Mouse (Mus musculus) adrenal gland, adult 8-10 months (tissue): ENCODE data around the gene Hsd17b2. TPM values are rescaled to one million over a fixed set of nuclear protein-coding genes. Genes with fewer than 3 reads are reported as not detected.
A peak's percentile ranks its signal among the peaks of the same experiment; 100 is the strongest.

Source experiments
- DNase-seq: peaks from one replicate; pipeline ENCODE4 v3.0.0; 2022
- total RNA-seq, 4 experiments: library from RNA; stranded (reverse); gene quantifications; 2 replicates each; pipeline ENCODE4 v1.2.4; 2022

Gene Hsd17b2
- total RNA-seq: not detected

DNA sequence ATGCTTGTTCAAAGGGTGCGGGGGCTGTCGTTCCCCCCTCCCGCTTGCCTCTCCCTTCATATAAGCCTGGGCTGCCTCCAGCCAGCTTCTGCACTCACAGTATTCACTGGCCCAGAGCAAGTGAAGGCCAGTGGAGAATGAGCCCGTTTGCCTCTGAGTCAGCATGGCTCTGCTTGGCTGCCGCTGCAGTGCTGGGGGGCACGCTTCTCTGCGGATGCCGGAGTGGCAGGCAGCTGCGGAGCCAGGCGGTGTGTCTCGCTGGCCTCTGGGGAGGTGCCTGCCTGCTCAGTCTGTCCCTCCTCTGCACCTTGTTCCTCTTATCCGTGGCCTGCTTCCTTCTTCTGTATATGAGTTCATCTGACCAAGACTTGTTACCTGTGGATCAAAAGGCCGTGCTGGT, at the start of gene Hsd17b2:
Gene Hsd17b2, plus strand, starts transcription at position 46 of the 400 bp plus-strand sequence.
- no peak for DNase-seq

DNA sequence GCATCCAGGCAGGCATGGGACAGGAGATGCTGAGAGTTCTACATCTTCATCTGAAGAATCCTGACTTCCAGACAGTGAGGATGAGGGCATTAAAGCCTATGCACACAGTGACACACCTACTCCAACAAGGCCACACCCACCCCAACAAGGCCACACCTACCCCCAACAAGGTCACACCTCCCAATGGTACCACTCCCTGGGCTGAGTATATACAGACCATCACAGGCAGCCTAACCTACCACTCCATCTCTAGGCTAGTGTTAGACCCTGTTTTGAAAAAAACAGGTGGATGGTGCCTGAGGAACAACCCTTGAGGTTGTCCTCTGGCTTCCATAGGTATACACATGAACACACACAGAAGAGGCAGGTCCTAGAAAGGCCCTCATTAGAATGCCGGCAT, 49.4 kb upstream of the Hsd17b2 start:
- DNase-seq: no peak

DNA sequence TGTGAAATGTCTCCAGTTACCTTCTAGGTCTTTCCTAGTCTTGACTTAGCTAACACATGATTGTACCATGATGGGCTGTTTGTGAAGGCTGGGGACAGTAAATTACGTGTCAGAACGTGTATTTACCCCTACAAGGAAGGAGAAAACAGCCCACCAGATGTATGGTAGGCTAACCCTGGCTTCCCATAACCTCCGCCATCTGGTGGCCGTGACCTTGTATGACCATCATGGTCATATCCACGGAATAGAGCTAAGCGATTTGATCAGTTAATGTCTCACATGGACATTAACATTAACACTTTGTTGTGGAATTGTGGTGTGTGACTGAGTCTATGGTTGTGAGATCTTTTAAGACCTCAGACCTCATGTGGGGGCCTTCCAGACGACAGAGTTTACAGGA, 42.7 kb upstream of the Hsd17b2 start:
- DNase-seq: no peak

DNA sequence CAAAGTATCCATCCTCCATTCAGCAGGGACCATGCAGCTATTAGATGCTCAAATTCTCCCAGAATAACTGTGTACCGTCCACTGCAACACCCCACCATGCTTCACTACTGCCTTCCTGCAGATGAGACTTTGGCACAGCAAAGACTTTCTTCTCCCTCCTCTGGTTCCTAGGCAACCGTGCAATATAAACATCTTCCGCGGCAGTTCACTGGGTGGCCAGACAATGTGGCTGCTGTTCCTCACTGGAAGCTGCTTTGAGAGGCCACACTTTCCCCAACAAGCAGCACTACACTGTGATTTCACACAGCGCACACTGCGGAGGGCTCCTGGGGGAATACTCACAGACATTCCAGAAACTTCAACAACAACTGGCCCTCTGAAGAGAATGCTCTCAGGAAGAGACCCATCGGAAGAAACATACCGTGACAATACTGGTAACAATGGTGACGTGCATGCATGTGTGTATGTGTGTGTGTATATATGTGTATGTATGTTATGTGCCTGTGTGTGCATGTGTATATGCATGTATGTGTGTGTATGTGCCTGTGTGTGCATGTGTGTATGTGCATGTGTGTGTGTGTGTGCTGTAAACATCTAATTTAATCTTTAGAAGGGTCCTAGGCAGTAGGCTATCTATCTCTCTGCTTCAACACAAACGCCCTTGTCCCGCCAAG, 41.2 kb upstream of the Hsd17b2 start:
- DNase-seq: no peak

DNA sequence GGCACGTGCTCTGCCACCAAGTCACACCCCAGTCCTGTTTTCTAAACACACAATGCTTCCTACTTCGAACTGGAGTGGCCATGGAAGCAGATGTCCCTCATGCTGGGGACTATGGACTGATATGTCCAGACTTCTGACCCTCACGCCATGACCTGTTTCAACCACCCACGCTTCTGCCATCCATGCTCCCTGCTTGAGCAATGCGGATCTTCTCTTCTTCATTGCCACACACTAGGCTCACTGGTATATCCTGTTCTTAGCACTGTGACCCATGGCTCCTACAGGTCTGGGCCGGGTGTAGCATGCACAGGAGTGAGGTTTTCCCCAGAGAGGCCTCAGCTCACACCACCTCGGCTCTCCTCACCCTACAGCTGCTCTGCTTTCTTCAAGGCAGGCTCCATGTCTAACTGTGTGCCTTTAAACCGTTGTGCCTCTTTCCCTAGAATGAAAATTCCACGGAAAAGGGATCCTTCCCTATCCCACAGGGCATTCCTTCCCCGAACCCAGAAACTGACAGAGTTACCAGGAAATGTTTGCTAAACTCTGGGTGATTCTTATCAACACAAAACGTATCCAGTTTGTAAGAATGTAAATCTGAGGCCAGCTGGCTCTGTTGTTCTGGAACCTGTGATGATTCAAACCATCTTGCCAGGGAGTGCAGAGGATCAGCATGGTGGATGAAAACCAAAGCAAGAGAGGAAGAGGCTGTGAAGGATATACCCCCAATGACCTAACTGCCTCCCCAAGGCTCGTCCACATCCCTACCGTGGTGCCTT, 34.2 kb upstream of the Hsd17b2 start:
- no peak for DNase-seq

DNA sequence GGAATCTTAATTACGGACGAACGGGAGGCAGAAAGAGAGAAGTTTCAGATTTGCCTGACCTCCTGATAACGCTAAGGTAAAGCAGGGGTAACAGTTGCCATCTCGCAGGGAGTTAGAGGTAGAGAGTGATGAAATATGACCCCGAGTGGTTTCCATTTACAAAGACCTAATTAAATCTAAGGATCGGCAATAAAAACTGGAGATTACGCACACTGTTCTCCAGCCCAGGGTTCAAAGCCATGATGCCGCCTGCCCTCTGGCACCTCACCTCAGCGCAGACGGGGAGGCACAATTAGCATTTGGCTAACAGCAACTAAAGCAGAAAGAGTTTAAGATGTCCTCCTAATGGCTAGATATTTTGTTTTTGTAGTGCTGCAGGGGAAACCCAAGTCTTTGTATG, 31.2 kb upstream of the Hsd17b2 start:
- DNase-seq: no peak

DNA sequence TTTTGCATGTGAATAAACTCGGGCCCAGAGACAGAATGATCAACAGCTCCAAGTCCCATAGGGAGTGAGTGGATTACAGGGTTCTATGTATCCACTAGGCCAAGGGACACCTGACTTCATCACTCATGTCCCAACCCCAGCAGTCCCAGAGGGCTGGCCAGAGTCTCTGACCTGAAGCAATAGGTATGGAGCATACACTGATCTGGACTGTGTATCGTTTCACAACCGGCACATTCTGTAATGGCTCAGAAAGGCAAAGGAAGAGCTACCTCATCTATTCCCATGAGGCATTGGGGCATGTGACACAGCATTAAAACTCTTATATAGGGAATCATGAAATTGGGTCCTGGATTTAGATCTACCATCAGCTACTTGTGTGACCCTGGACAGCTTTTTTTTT, 29.1 kb upstream of the Hsd17b2 start:
- no peak for DNase-seq

DNA sequence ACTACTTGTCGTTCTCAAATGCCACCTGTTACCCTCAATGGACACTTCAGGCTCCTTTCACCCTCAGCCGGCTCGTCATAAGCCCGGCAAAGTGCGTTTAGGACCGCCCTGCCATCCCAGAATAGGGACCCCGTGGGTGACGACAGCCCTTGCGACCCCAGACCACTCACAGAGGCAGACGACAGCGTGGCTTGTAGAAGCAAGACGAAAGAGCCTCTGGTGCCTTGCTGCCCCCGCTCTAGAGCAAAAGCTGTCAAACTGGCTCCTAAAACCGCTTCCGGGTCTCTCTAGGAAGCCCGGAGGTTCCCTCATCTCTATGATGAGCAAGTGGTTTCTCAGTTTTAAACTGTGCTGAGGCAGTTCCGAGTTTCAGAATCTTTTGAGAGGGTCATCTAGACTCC, 28.3 kb upstream of the Hsd17b2 start, which contains the start of gene Sdr42e1:
Gene Sdr42e1, minus strand, starts transcription at position 260 of the 401 bp plus-strand sequence.
- peak; percentile 13 for DNase-seq

DNA sequence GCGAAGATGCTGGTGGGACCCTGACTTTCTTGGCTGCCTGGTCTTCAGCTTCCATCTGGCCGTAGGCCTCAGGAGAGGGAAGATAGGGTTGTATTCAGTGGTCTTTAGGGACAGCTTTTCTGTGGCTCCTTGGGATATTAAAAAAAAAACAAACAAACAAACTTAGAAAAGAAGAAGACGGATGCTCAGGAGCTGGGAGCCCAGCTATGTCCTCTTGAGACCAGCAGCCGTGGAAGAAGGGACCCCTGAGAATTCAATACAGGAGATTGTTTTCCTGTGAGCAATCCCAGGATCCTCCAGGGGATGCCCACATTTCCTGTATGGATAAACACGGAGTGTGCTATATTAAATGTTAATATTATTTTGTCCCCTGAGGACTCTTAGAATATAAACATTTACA, 26.5 kb upstream of the Hsd17b2 start:
- no peak for DNase-seq

DNA sequence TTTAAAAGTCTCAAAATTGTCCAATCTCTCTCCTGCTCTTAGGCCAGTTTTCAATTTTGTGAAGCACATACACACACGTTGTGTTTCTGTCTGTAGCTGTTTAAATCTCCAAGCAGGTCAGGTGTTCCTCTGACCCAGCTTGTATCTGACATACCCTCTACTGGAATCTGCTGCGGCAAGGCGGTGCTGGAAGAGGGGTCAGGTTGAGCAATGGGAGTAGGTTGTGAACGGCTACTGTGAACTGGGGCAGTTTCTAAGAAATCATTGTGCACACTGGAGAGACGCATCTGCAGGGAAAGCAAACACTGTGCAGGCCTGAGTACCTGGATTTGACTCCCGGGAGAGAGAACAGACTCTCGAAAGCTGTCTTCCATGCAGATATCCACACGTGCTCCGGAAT, 25.2 kb upstream of the Hsd17b2 start:
- DNase-seq: no peak

DNA sequence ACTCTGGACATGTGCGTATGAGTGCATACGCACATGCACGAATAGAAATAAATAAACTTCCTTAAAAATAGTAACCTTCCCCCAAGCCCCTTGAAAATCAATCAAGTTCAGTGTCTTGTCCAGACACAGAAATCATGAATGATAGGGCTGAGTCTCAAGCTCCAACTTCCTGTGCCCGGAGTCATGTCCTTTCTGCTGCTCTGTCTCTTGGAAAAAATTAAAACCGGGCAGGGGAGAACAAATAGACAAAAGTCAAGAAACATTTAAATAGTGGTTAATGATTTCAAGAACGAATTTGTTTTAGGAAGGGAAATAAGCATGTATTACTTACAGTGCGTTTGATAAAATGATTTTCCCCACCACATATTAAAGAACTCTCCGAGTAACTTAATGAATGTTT, 24.7 kb upstream of the Hsd17b2 start:
- DNase-seq: no peak

DNA sequence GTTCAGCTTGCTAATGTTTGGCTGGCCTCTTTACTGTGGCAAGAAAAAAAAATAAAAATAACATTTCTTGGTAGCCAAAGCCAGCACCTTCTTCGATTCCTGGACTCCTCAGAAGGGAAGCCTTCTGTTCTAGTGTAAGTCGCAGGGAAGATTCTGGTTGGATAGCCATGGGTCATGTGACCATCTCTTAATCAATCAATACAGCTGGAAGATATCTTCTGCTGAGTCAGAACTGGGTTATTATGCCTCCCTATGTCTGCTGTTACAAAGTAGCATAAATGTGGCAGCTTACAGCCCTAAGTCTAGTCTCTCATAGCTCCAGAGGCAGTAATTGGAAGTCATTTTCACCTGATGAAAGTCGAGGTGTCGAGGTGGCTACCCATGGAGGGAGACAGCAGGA, 23.1 kb upstream of the Hsd17b2 start:
- DNase-seq: no peak

DNA sequence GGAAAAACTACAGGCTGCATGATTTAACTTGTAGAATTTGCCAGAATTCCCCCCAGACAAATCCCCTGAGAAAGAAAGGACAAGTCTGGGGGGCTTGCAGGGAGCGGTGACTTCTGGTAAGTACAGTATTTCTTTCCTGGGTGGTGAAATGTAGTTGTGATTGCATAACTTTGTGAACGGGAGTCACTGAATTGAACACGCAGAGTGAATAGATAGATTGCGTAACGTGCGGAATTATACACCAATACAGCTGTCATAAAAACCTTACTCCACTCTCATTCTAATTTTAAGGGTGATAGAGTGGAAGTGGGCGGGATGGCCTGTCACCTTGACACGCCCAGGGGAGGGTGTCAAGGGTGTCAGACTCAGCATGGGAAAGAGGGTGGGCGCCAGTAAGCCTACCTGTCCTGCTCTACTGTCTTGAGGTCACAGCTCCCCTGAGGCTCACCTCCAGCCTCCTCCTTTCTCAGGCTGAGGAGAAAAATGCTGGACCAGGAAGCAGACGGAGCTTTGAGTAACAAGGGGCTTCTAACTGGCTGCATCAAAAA, 17.7 kb upstream of the Hsd17b2 start:
- no peak for DNase-seq

DNA sequence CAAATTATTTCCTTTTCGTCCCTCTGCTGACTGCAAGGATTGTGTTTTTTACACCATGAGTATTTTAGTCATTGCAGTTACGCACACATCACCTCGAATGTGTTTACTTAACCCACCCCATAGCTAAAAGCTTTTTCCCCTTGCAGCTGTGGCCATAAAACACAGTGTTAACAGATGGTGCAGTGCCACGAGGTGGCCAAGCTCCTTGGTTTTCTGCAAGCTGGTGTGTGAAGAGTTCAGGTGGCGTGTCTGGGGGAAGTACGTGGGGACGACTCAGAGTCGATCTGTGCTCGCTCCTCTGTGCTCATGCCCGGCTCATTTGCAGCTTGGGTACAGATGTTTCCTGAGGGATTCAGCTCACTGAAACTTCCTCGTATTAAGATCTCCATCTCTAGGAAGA, 17.2 kb upstream of the Hsd17b2 start:
- no peak for DNase-seq

DNA sequence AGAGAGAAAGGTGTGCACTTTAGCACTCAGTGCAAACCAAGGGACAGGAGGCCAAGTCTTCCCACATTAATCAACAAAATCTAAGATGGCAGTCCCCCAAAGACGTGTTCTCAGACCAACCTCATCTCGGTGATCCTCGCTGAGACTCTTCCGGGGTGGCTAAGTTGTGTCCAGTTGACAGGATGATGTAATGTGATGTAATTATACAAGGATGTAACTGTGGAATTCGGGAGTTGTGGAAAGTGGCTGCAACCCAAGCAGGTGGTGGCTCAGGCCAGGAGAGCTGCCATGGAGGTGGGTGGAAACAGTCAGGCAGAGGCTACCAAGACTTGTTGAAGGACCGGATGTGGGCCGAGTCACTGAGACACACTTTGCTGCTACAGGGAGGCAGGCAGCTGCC, 13.8 kb upstream of the Hsd17b2 start:
- no peak for DNase-seq

DNA sequence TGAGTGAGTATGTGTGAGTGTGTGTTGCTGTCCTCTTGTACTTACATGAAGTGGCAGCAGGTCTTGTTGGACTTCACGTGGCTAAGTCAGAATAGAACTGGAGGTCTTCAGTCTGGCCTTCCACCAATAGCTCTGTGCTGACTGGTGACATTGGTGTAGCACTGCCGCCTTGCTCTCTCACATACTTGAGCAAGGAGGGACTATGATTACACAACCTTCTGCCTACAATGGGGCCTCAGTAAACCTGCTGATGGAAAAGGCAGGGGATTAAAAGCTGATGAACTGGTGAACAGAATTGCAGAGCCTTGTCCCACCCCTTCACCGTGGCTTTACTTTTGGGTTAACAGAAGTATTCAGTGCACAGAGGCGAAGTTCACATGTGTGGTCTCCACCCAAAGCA, 9.6 kb upstream of the Hsd17b2 start:
- no peak for DNase-seq

DNA sequence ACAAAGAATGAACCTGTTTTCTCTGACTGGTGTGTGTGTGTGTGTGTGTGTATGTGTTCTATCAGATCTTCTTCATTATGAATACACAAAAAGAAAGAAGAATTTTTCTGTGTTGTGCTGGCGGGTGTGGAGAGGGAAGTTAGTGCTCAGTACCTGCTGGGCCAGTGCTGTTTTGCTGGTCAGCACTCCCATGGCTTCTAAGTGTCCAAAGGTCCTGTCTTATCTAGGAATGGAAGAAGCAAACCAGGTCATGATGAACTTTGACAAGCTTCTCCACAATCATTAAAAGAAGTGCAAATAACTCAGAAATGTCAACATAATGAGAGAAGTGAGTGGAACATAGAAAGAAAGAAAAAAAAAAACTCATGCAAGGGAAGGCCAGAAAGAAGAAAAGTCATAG, 6.1 kb upstream of the Hsd17b2 start:
- DNase-seq: no peak

DNA sequence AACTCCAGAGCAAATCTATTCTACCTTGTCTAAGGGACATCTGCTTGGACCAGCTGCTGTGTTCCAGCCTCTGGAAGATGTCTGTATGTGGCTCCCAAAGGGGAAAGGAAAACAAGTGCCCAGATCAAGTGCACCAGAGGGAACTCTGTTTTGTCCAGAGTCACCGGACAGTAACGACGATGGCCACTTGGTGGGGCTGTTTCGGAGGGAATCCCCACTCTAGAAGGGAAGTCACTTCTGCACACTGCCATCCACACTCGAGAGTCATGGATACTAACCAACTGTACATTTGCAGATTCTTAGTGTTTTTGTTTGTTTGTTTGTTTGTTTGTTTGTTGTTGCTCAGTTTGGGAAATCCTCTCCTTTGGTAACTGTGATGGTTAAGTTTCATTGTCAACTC, 4.5 kb upstream of the Hsd17b2 start:
- no peak for DNase-seq

DNA sequence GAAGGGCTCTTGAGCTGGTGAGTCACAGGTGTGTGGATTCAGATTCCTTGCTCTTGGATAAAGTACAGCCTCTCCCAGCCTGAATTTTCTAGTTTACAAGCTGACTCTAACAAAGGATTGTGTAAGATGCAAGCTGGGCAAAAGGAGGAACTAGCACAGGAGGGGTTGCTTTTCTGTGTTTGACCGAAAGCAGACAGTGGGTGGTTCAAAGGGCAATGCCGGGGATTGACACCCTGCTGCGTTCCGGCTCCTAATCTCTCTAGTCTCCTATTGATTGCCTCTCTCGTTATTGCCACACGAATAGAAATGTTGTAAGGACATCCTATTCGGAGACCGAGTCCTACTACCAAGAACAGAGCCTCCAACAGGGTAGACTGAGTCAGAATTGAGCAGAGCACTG, 1.0 kb upstream of the Hsd17b2 start:
- no peak for DNase-seq

DNA sequence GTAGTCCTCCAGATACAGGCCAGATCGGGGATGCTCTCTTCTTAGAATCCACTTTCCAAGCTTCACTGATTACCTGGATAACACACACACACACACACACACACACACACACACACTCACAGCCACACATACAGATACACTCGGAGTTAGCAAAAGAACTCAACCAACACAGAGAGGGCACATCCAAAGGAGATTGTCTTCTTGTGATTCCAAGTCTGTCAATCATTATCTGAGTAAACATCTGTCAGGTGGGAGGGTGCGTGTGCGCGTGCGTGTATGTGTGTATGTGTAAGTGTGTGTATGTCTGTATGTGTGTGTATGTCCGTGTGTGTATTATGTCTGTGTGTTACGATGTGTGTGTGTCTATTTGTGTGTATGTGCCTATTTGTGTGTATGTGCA, 458 bp upstream of the Hsd17b2 start:
- DNase-seq: no peak

DNA sequence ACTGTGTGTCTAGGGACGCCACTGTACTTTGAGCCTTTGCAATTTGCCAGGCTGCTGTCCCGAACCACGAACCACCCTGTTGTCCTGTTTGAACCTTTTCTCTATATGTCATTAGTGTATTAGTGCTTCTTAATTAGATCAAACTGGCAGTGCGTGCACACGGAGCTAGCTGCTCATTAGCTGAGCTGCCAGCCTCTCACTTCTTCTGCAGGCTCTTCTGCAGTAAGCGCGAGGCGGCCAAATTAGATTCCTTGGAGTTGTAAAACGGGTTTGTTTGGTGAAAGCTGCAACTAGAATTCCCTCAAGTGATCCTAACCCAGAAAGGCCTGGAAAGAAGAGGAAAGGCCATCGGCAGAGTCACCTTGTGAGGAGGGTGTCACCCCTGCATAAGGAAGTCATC, 997 bp downstream of the Hsd17b2 start:
- no peak for DNase-seq

DNA sequence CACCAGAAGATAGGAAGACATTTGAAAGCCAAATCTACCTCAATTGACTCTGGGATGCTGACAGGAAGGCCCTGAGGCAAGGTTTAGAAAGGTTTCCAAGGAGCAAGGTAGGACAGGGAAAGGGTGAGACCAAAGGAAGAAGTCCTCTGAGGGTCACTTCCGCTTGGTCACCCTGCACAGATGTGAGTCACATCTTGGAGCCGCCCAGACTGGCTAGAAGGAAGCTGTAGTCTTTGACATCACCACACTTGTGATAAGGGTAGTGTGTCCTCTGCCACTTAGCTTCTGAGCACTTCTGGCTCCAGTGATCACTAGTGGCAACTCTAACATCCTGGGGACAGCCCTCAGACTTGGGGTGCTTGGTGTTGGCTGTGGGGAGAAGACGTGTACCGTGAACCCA, 4.4 kb downstream of the Hsd17b2 start:
- no peak for DNase-seq

DNA sequence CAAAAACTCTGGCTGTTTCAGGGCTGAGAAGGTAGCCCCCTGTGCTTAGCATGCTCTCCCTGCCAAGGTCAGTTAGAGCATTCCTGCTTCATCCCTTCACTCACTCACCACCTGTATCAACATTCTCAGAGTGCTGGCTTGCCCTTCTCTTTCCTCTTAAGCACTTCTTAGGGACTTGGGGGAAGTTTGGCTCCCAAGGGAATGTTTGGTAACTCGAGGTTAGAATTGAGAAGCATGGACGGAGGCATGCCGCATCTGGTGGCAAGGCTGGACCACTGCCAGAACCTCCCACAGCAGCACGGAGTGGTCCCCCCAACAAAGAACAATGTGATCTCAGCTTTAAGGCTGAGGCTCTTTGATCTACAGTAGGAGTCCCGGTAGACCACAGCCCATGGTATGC, 10.5 kb downstream of the Hsd17b2 start:
- DNase-seq: no peak

DNA sequence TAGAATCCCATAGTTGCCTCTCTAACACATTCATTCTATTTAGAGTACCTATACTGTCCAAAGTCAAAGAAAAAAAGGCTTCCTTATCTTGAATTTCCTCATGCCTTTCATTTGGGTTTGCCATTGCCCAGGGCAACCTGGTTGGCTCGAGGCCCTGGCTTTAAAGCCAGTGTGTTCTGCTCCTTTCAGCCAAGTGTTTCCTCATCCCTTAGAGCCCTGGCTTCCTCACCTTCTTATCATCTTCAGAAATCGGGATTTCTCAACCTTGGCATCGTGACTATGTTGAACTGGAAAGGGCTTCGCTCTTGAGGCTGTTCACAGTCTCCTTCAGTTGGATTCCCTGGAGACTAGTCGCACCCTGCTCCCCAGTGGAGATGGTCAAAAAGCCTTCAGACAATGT, 12.9 kb downstream of the Hsd17b2 start:
- no peak for DNase-seq
